ENCODE assay signal across 9 mouse cellular contexts in the genomic region with DNA sequence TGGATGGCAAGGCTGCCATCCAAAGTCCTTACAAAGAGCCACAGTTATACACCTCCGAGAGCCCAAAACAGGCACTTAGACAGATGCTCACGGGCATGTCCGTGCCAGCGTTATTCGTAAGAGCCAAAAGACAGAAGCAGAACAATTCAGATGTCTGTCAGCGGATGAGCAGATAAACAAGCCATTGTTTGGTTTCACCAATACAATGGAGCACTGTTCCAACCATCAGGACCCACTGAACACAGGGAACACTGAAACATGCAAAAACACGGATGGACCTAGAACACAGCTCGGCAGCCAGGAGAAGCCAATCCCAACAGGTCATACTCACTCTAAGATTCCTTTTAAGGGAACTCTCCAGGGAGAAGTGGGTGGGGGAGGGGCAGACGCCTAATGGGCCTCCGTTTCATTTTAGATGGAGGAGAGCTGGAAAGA. TPM values are rescaled to one million over a fixed set of nuclear protein-coding genes. Genes with fewer than 3 reads are reported as not detected.
DNase-seq lines count a peak whose midpoint lies in the region; ATAC-seq lines count a peak whose summit lies in the region.
"Had no signal": no experiment of that assay in that cellular context is flagged by ENCODE, and none has a peak within 500 bp of the region (broad histone marks: within the 10 kb centered on the region; RNA-seq: fewer than 3 reads in every experiment).

No protein-coding gene starts in this region.

- 17% methylated on average over 10 of the region's 10 CpGs for WGBS in forebrain, embryonic 15.5 days
- WGBS in limb, embryonic 10.5 days, result 68% methylated on average over 10 of the region's 10 CpGs
- 23% methylated on average over 10 of the region's 10 CpGs for WGBS in neural tube, embryonic 14.5 days

- H3K36me3 ChIP-seq in forebrain, embryonic 15.5 days, result no peaks in the 10 kb centered on the region
- H3K36me3 ChIP-seq in limb, embryonic 10.5 days, result 0 out of 2 replicates have a peak, but pooled peaks cover 4% of the 10 kb centered on the region
- no peaks in the 10 kb centered on the region for H3K36me3 ChIP-seq in neural tube, embryonic 14.5 days (ENCODE audit: control insufficient read depth, insufficient read depth, low read length)
- H3K36me3 ChIP-seq: liver, embryonic 15.5 days had no signal

- H3K4me2 ChIP-seq in forebrain, embryonic 15.5 days (replicated peaks), result peak overlapping the region; percentile 16; the same call in 1 of the 2 replicates
- no peak overlapping the region for H3K4me2 ChIP-seq in neural tube, embryonic 14.5 days (ENCODE audit: low read depth, low read length)
- H3K4me2 ChIP-seq: liver, embryonic 15.5 days had no signal

- H3K27ac ChIP-seq in forebrain, embryonic 15.5 days (replicated peaks), result peak overlapping the region; percentile 78
- peak overlapping the region; percentile 31; the same call in 1 of the 2 replicates for H3K27ac ChIP-seq in limb, embryonic 10.5 days
- H3K27ac ChIP-seq in neural tube, embryonic 14.5 days (ENCODE audit: low read depth, low read length), result peak overlapping the region; percentile 34
- H3K27ac ChIP-seq: liver, embryonic 15.5 days had no signal

- no peak overlapping the region for H3K9ac ChIP-seq in forebrain, embryonic 15.5 days (replicated peaks)
- no peak overlapping the region for H3K9ac ChIP-seq in neural tube, embryonic 14.5 days (replicated peaks; ENCODE audit: low read depth, low read length)
- H3K9ac ChIP-seq: liver, embryonic 15.5 days had no signal

- DNase-seq in cerebellum, postnatal 14 days, result peak; percentile 52 to 65
- DNase-seq in ES-CJ7 (ENCODE audit: low read depth, low spot score), result peak; percentile 79
- DNase-seq in limb, embryonic 10.5 days (ENCODE audit: low spot score), result no peak
- no peak for DNase-seq in ovary, adult 18-20 months (ENCODE audit: low spot score)
- no peak for DNase-seq in kidney, adult 18-20 months

- no peaks in the 10 kb centered on the region for H3K9me3 ChIP-seq in forebrain, embryonic 15.5 days
- no peaks in the 10 kb centered on the region for H3K9me3 ChIP-seq in limb, embryonic 10.5 days (replicated peaks)
- H3K9me3 ChIP-seq in neural tube, embryonic 14.5 days (ENCODE audit: control insufficient read depth, low read length), result no peaks in the 10 kb centered on the region
- H3K9me3 ChIP-seq: liver, embryonic 15.5 days had no signal

- H3K27me3 ChIP-seq in forebrain, embryonic 15.5 days, result no peaks in the 10 kb centered on the region
- no peaks in the 10 kb centered on the region for H3K27me3 ChIP-seq in limb, embryonic 10.5 days (ENCODE audit: low read depth, poor library complexity, severe bottlenecking)
- no peaks in the 10 kb centered on the region for H3K27me3 ChIP-seq in neural tube, embryonic 14.5 days (ENCODE audit: control insufficient read depth, insufficient read depth, low read length)
- H3K27me3 ChIP-seq: liver, embryonic 15.5 days had no signal

- H3K4me1 ChIP-seq in forebrain, embryonic 15.5 days, result peaks cover 43% of the 10 kb centered on the region
- peaks cover 19% of the 10 kb centered on the region for H3K4me1 ChIP-seq in limb, embryonic 10.5 days
- peaks cover 26% of the 10 kb centered on the region; the same call in 1 of the 2 replicates for H3K4me1 ChIP-seq in neural tube, embryonic 14.5 days (ENCODE audit: control insufficient read depth, insufficient read depth, low read length)

- no peak overlapping the region for H3K4me3 ChIP-seq in forebrain, embryonic 15.5 days
- no peak overlapping the region for H3K4me3 ChIP-seq in limb, embryonic 10.5 days
- H3K4me3 ChIP-seq in neural tube, embryonic 14.5 days (ENCODE audit: low read depth, low read length), result no peak overlapping the region
- H3K4me3 ChIP-seq: liver, embryonic 15.5 days had no signal

- ATAC-seq in cerebellum, adult (ENCODE audit: insufficient number of reproducible peaks, low FRiP score, low TSS enrichment), result no peak
- ATAC-seq in forebrain, embryonic 15.5 days (replicated peaks), result no peak
- ATAC-seq in neural tube, embryonic 14.5 days (ENCODE audit: low read depth), result no peak

RNA-seq across cellular contexts. Expression of gene Jmjd1c, which starts 34.5 kb away (rescaled TPM):
- polyA plus RNA-seq in forebrain, embryonic 15.5 days (2015; fragmentation: Nextera tagmentation; extraction: Ambion mirVana), result 64.1 and 65.2 TPM in 2 replicates
- polyA plus RNA-seq in limb, embryonic 10.5 days (2016; fragmentation: Nextera tagmentation; extraction: Ambion mirVana), result 27.6 and 31.6 TPM in 2 replicates
- polyA plus RNA-seq in neural tube, embryonic 14.5 days (2014; fragmentation: Nextera tagmentation; extraction: Ambion mirVana), result 62.3 and 67.0 TPM in 2 replicates

RNA-seq across cellular contexts. Expression of gene Reep3, which starts 35.4 kb away (rescaled TPM):
- polyA plus RNA-seq in forebrain, embryonic 15.5 days (2015; fragmentation: Nextera tagmentation; extraction: Ambion mirVana), result 36.6 and 37.0 TPM in 2 replicates
- 17.8 and 22.2 TPM in 2 replicates for polyA plus RNA-seq in limb, embryonic 10.5 days (2016; fragmentation: Nextera tagmentation; extraction: Ambion mirVana)
- polyA plus RNA-seq in neural tube, embryonic 14.5 days (2014; fragmentation: Nextera tagmentation; extraction: Ambion mirVana), result 37.7 and 48.7 TPM in 2 replicates

Comparison
In these comparisons a context has a peak if more than half of its experiments do, and no peak if none do; other contexts are left out.
1. DNase-seq: peak in cerebellum, postnatal 14 days (2 of 2) and ES-CJ7 (single experiment); none in limb, embryonic 10.5 days (single experiment), ovary, adult 18-20 months (single experiment) and kidney, adult 18-20 months (single experiment).
2. Peak in every context shown above with its lines, with median percentiles within 50 percentile points of each other: H3K27ac ChIP-seq.